Comparison of ENCODE assay signal across 13 mouse cellular contexts in genomic region chr6:88800735-88801134, GRCm38 (mm10). TPM values are rescaled to one million over a fixed set of nuclear protein-coding genes. Genes with fewer than 3 reads are reported as not detected.
DNase-seq lines count a peak whose midpoint lies in the region; ATAC-seq and TF ChIP-seq lines count a peak whose summit lies in the region.
"Had no signal": no experiment of that assay in that cellular context is flagged by ENCODE, and none has a peak within 500 bp of the region (broad histone marks: within the 10 kb centered on the region; RNA-seq: fewer than 3 reads in every experiment).

No protein-coding gene starts in this region.

- no peak for TF ChIP-seq POLR2A in lung, adult 2 months (IDR thresholded peaks at IDR 0.05; ENCODE audit: borderline replicate concordance, extremely low read depth, low read depth, low read length)
- TF ChIP-seq POLR2A in thymus, adult 2 months (IDR thresholded peaks at IDR 0.05; ENCODE audit: control insufficient read depth, extremely low read depth, insufficient read depth, low read length, poor library complexity), result no peak

- H3K27me3 ChIP-seq in hindbrain, embryonic 10.5 days (ENCODE audit: insufficient read depth, poor library complexity, severe bottlenecking), result no peaks in the 10 kb centered on the region
- no peaks in the 10 kb centered on the region for H3K27me3 ChIP-seq in hindbrain, embryonic 14.5 days (ENCODE audit: control insufficient read depth, insufficient read depth, low read length)
- no peaks in the 10 kb centered on the region for H3K27me3 ChIP-seq in lung, embryonic 16.5 days (ENCODE audit: control insufficient read depth, insufficient read depth, low read depth, low read length)
- no peaks in the 10 kb centered on the region for H3K27me3 ChIP-seq in thymus, adult 2 months (ENCODE audit: control insufficient read depth, insufficient read depth, low read length)
- H3K27me3 ChIP-seq: forebrain, embryonic 13.5 days; midbrain, embryonic 13.5 days had no signal

- no peak for TF ChIP-seq CTCF in lung, adult 2 months (IDR thresholded peaks at IDR 0.05; ENCODE audit: insufficient read depth, low read length)
- no peak for TF ChIP-seq CTCF in thymus, adult 2 months (IDR thresholded peaks at IDR 0.05; ENCODE audit: borderline replicate concordance, control insufficient read depth, extremely low read depth, insufficient read depth, low read length, poor library complexity)

- 53% methylated on average over 3 of the region's 3 CpGs for WGBS in hindbrain, embryonic 10.5 days
- WGBS in hindbrain, embryonic 14.5 days, result 59% methylated on average over 3 of the region's 3 CpGs
- WGBS in lung, embryonic 16.5 days, result 21% methylated on average over 3 of the region's 3 CpGs
- 57% methylated on average over 3 of the region's 3 CpGs for WGBS in lung, adult 2 months
- WGBS in thymus, adult 2 months, result 58% methylated on average over 3 of the region's 3 CpGs

- H3K27ac ChIP-seq in hindbrain, embryonic 10.5 days, result peak overlapping the region; percentile 25; the same call in 1 of the 2 replicates
- H3K27ac ChIP-seq in hindbrain, embryonic 14.5 days, result no peak overlapping the region
- no peak overlapping the region for H3K27ac ChIP-seq in lung, embryonic 16.5 days (ENCODE audit: low read length)
- no peak overlapping the region for H3K27ac ChIP-seq in thymus, adult 2 months (ENCODE audit: control insufficient read depth, insufficient read depth, low read length)
- H3K27ac ChIP-seq: forebrain, embryonic 13.5 days; midbrain, embryonic 13.5 days had no signal

- H3K4me1 ChIP-seq in hindbrain, embryonic 10.5 days (replicated peaks), result peaks cover 20% of the 10 kb centered on the region
- H3K4me1 ChIP-seq in hindbrain, embryonic 14.5 days (replicated peaks; ENCODE audit: control insufficient read depth, insufficient read depth, low read length), result no peaks in the 10 kb centered on the region
- peaks cover 6% of the 10 kb centered on the region for H3K4me1 ChIP-seq in lung, embryonic 16.5 days (replicated peaks; ENCODE audit: control insufficient read depth, insufficient read depth, low read length)
- peaks cover 13% of the 10 kb centered on the region for H3K4me1 ChIP-seq in lung, adult 2 months (ENCODE audit: control insufficient read depth, insufficient read depth, low read length)
- H3K4me1 ChIP-seq in thymus, adult 2 months (replicated peaks; ENCODE audit: control insufficient read depth, insufficient read depth, low read length), result no peaks in the 10 kb centered on the region
- H3K4me1 ChIP-seq: forebrain, embryonic 13.5 days had no signal

- H3K4me2 ChIP-seq in hindbrain, embryonic 14.5 days (replicated peaks), result no peak overlapping the region
- H3K4me2 ChIP-seq in lung, embryonic 16.5 days (ENCODE audit: low read depth, low read length), result no peak overlapping the region
- H3K4me2 ChIP-seq: forebrain, embryonic 13.5 days; midbrain, embryonic 13.5 days had no signal

- no peak overlapping the region for H3K9ac ChIP-seq in hindbrain, embryonic 14.5 days
- no peak overlapping the region for H3K9ac ChIP-seq in lung, embryonic 16.5 days (ENCODE audit: low read length)
- H3K9ac ChIP-seq: forebrain, embryonic 13.5 days; midbrain, embryonic 13.5 days had no signal

- H3K36me3 ChIP-seq in hindbrain, embryonic 10.5 days, result no peaks in the 10 kb centered on the region
- H3K36me3 ChIP-seq in hindbrain, embryonic 14.5 days (replicated peaks; ENCODE audit: control insufficient read depth, insufficient read depth), result no peaks in the 10 kb centered on the region
- H3K36me3 ChIP-seq in lung, embryonic 16.5 days (ENCODE audit: control insufficient read depth, insufficient read depth, low read length), result no peaks in the 10 kb centered on the region
- H3K36me3 ChIP-seq in thymus, adult 2 months (ENCODE audit: control insufficient read depth, insufficient read depth, low read length), result no peaks in the 10 kb centered on the region
- H3K36me3 ChIP-seq: midbrain, embryonic 13.5 days had no signal

- no peaks in the 10 kb centered on the region for H3K9me3 ChIP-seq in hindbrain, embryonic 10.5 days
- no peaks in the 10 kb centered on the region for H3K9me3 ChIP-seq in hindbrain, embryonic 14.5 days (ENCODE audit: control insufficient read depth, low read length)
- no peaks in the 10 kb centered on the region for H3K9me3 ChIP-seq in lung, embryonic 16.5 days (ENCODE audit: control insufficient read depth, low read length)
- H3K9me3 ChIP-seq: forebrain, embryonic 13.5 days; midbrain, embryonic 13.5 days had no signal

- no peak for DNase-seq in hindbrain, embryonic 10.5 days (ENCODE audit: low spot score)
- no peak for DNase-seq in hindbrain, embryonic 14.5 days (ENCODE audit: low spot score)
- DNase-seq in lung, adult 2 months, result no peak
- peak; percentile 88 to 93 for DNase-seq in cerebellum, postnatal 25 days
- no peak for DNase-seq in thymus, adult 2 months
- no peak for DNase-seq in layer of hippocampus, adult 8-10 months (ENCODE audit: low spot score in 2 of 2)
- DNase-seq: adrenal gland, postnatal 25 days; embryo, embryonic 11 days; kidney, adult 8-10 months; lung, adult 18-20 months had no signal

- H3K4me3 ChIP-seq in hindbrain, embryonic 10.5 days, result no peak overlapping the region
- H3K4me3 ChIP-seq in hindbrain, embryonic 14.5 days (replicated peaks; ENCODE audit: low read length), result no peak overlapping the region
- no peak overlapping the region for H3K4me3 ChIP-seq in lung, embryonic 16.5 days (ENCODE audit: low read length)
- H3K4me3 ChIP-seq in lung, adult 2 months (replicated peaks; ENCODE audit: extremely low read depth, low read depth, low read length), result no peak overlapping the region
- no peak overlapping the region for H3K4me3 ChIP-seq in thymus, adult 2 months (ENCODE audit: control insufficient read depth, insufficient read depth, low read length)
- H3K4me3 ChIP-seq: forebrain, embryonic 13.5 days; midbrain, embryonic 13.5 days had no signal

- no peak for ATAC-seq in hindbrain, embryonic 14.5 days (ENCODE audit: low FRiP score)
- ATAC-seq in lung, embryonic 16.5 days (ENCODE audit: low read depth), result peak; percentile 51
- ATAC-seq: forebrain, embryonic 13.5 days; midbrain, embryonic 13.5 days had no signal

RNA-seq across cellular contexts. Expression of gene Abtb1, which starts 41.0 kb away (rescaled TPM):
- polyA plus RNA-seq in hindbrain, embryonic 10.5 days (2016; fragmentation: Nextera tagmentation; extraction: Ambion mirVana), result 27.2 and 27.5 TPM in 2 replicates
- 28.1 and 33.8 TPM in 2 replicates for polyA plus RNA-seq in hindbrain, embryonic 14.5 days (2014; fragmentation: Nextera tagmentation; extraction: Ambion mirVana)
- 49.5 and 50.4 TPM in 2 replicates for polyA plus RNA-seq in lung, embryonic 16.5 days (2015; fragmentation: Nextera tagmentation; extraction: Ambion mirVana)
- 80.0 and 90.8 TPM in 2 replicates for polyA plus RNA-seq in lung, adult 2 months (2012; rRNA removed)
- polyA plus RNA-seq in thymus, adult 2 months (2012; rRNA removed), result 204 and 239 TPM in 2 replicates
- 10 to 100 TPM; 31.1 to 38.6 (median 37.0) TPM for total RNA-seq in layer of hippocampus, adult 8-10 months (2022)

Comparison
In these comparisons a context has a peak if more than half of its experiments do, and no peak if none do; other contexts are left out.
1. DNase-seq: peak in cerebellum, postnatal 25 days (2 of 2); none in hindbrain, embryonic 10.5 days (single experiment), hindbrain, embryonic 14.5 days (single experiment), lung, adult 2 months (single experiment), thymus, adult 2 months (single experiment) and layer of hippocampus, adult 8-10 months (0 of 2).